Mouse (Mus musculus) left cerebral cortex, adult 9 months (tissue): Measurements from ENCODE around the gene Dtwd1.
"Not testable (repeated sequence)": the region's sequence is repeated elsewhere in the genome, so short reads cannot be mapped to it uniquely, and the experiment has no call there.

Source experiments
- DNase-seq, 2 experiments: peaks; one replicate each; pipeline ENCODE4 v3.0.0; 2022; ENCODE audit warnings: low spot score in 2 of 2

Dtwd1 gene

GRCm38 (mm10) chr2:126151855-126152571, at the start of gene Dtwd1, which contains the start of gene Fam227b:
Dtwd1 (plus strand) TSS chr2:126152141.
Fam227b (minus strand) TSS chr2:126152004.
- peak; percentile 96 to 98 for DNase-seq

GRCm38 (mm10) chr2:126147723-126148122, 4.2 kb upstream of the Dtwd1 start:
- DNase-seq: no peak

- no peak for DNase-seq
These were observed 13.5 kb downstream of the Dtwd1 start for GRCm38 (mm10) chr2:126165277-126166018.

- DNase-seq: no peak
These were observed 14.4 kb downstream of the Dtwd1 start for GRCm38 (mm10) chr2:126166335-126166734.

- no peak for DNase-seq
These were observed 15.1 kb downstream of the Dtwd1 start for GRCm38 (mm10) chr2:126166848-126167617.

- no peak for DNase-seq
These were observed 19.5 kb downstream of the Dtwd1 start for GRCm38 (mm10) chr2:126171427-126171826.

- DNase-seq: no peak
These were observed 39.4 kb downstream of the Dtwd1 start for GRCm38 (mm10) chr2:126191306-126191705.

GRCm38 (mm10) chr2:126192129-126192528, 40.2 kb downstream of the Dtwd1 start:
- DNase-seq: no peak

- no peak for DNase-seq
These were observed 43.9 kb downstream of the Dtwd1 start for GRCm38 (mm10) chr2:126195631-126196356.

- no peak for DNase-seq
These were observed 47.0 kb downstream of the Dtwd1 start for GRCm38 (mm10) chr2:126198971-126199370.

- DNase-seq: no peak
These were observed 59.2 kb downstream of the Dtwd1 start for GRCm38 (mm10) chr2:126211011-126211680.

GRCm38 (mm10) chr2:126214800-126215199, 62.9 kb downstream of the Dtwd1 start, which contains the start of gene Gm17555:
Gm17555 (plus strand) TSS chr2:126215100.
- not testable (repeated sequence) for DNase-seq
